Mouse (Mus musculus): ENCODE results near the gene Flt1. TPM values are rescaled to one million over a fixed set of nuclear protein-coding genes. Genes with fewer than 3 reads are reported as not detected.

Flt1 gene
- polyA plus RNA-seq, 1 experiment from 2014 or later: 3.9 TPM

DNA sequence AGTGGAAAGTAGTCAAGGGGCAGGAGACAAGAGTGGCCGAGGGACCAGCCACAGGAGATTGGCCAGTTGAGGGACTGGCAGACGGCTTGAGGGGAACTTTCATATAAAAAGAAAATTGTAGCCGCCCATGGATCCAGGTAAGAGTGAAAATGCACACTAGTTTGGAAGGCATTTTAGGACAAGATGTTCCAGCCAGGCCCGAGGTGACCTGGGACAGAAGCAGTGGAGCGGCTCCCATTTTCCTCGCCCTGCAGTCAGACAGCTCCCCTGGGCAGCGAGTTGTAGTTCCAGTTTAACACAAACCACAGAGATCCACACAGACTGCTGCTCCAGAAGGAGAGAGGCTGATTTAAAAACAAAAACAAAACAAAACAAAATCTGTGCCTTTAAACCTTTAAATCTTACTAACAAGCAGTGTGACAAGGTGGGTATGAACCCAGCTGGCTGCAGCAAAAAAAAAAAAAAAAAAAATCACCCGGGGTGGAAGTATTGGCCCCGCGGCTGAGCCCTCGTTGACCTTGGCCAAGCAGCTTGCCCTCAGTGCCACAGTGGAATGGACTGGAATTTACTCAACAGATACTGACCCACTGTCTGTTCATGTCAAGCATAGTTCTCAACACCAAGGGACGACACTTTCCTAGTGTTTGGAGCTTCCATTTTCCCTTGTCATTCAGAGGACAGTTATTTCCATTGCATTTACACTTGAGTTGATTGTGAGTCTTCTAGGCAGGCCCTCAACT lies 176.6 kb downstream of the Flt1 start:
- DNase-seq (ENCODE audit: low spot score): no peak
- Histone ChIP-seq H3K4me1 (replicated peaks; ENCODE audit: control insufficient read depth, insufficient read depth) (no peaks in the 10 kb centered on the region), H3K27ac (replicated peaks) (no peak overlapping the region), H3K36me3 (ENCODE audit: control insufficient read depth, insufficient read depth, low read length) (0 out of 2 replicates have a peak, but pooled peaks cover 10% of the 10 kb centered on the region), H3K27me3 (ENCODE audit: control insufficient read depth, insufficient read depth, low read length) (no peaks in the 10 kb centered on the region), H3K9ac (ENCODE audit: low read length) (no peak overlapping the region), H3K4me2 (replicated peaks; ENCODE audit: low read depth) (no peak overlapping the region), H3K9me3 (ENCODE audit: control insufficient read depth, low read length) (no peaks in the 10 kb centered on the region), H3K4me3 (ENCODE audit: low read depth, low read length) (no peak overlapping the region)
- 94% methylated on average over 12 of the region's 12 CpGs for WGBS
- no peak for TF ChIP-seq EP300 (optimal IDR thresholded peaks at IDR 0.05)
- no peak for TF ChIP-seq CTCF (IDR thresholded peaks at IDR 0.05; ENCODE audit: low read depth)
- no peak for ATAC-seq (ENCODE audit: low FRiP score, low TSS enrichment)

- Histone ChIP-seq H3K27ac (replicated peaks) (no peak overlapping the region), H3K4me3 (ENCODE audit: low read depth, low read length) (no peak overlapping the region), H3K9ac (ENCODE audit: low read length) (no peak overlapping the region), H3K4me1 (replicated peaks; ENCODE audit: control insufficient read depth, insufficient read depth) (no peaks in the 10 kb centered on the region), H3K36me3 (ENCODE audit: control insufficient read depth, insufficient read depth, low read length) (peaks cover 14% of the 10 kb centered on the region), H3K9me3 (ENCODE audit: control insufficient read depth, low read length) (no peaks in the 10 kb centered on the region), H3K27me3 (ENCODE audit: control insufficient read depth, insufficient read depth, low read length) (no peaks in the 10 kb centered on the region), H3K4me2 (replicated peaks; ENCODE audit: low read depth) (no peak overlapping the region)
- 49% methylated on average over 11 of the region's 11 CpGs for WGBS
- peak; percentile 82 for ATAC-seq (ENCODE audit: low FRiP score, low TSS enrichment)
- TF ChIP-seq EP300 (optimal IDR thresholded peaks at IDR 0.05): no peak
- TF ChIP-seq CTCF (IDR thresholded peaks at IDR 0.05; ENCODE audit: low read depth): peak; percentile 73
- DNase-seq (ENCODE audit: low spot score): peak; percentile 59
These were observed 180.0 kb downstream of the Flt1 start for GRCm38 (mm10) chr5:147545731-147546241.

DNA sequence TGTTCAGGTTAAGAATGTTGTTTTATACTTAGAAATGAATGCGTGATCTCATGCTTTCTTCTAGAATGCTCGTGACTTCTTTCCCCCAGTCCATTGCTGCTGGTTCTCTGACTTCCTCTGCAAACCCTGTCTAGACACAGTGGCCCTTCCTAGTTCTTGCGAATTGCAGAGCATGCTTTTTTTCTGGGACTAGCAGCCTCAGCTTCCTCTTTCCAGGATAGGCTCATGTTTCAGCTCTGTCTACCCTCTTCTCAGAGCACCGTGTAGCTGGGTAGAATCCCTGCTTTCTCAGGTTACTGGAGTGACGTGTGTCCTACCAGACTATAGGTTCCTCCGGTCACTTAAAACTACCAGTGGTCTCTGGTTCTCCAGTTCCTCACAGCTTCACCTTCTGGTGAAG lies 183.5 kb downstream of the Flt1 start:
- no peaks in the 10 kb centered on the region for H3K4me1 ChIP-seq (replicated peaks; ENCODE audit: control insufficient read depth, insufficient read depth)
- H3K9me3 ChIP-seq (ENCODE audit: control insufficient read depth, low read length): no peaks in the 10 kb centered on the region
- H3K4me3 ChIP-seq (ENCODE audit: low read depth, low read length): no peak overlapping the region
- peaks cover 17% of the 10 kb centered on the region for H3K36me3 ChIP-seq (ENCODE audit: control insufficient read depth, insufficient read depth, low read length)
- no peak overlapping the region for H3K27ac ChIP-seq (replicated peaks)
- 78% methylated on average over 6 of the region's 6 CpGs for WGBS
- no peak overlapping the region for H3K9ac ChIP-seq (ENCODE audit: low read length)
- H3K4me2 ChIP-seq (replicated peaks; ENCODE audit: low read depth): no peak overlapping the region
- DNase-seq (ENCODE audit: low spot score) (no peak), ATAC-seq (ENCODE audit: low FRiP score, low TSS enrichment) (no peak)
- no peaks in the 10 kb centered on the region for H3K27me3 ChIP-seq (ENCODE audit: control insufficient read depth, insufficient read depth, low read length)
- no peak for TF ChIP-seq EP300 (optimal IDR thresholded peaks at IDR 0.05)
- no peak for TF ChIP-seq CTCF (IDR thresholded peaks at IDR 0.05; ENCODE audit: low read depth)

- Histone ChIP-seq H3K27ac (replicated peaks) (no peak overlapping the region), H3K9ac (ENCODE audit: low read length) (no peak overlapping the region), H3K36me3 (ENCODE audit: control insufficient read depth, insufficient read depth, low read length) (peaks cover 10% of the 10 kb centered on the region), H3K27me3 (ENCODE audit: control insufficient read depth, insufficient read depth, low read length) (no peaks in the 10 kb centered on the region), H3K4me1 (replicated peaks; ENCODE audit: control insufficient read depth, insufficient read depth) (no peaks in the 10 kb centered on the region), H3K4me2 (replicated peaks; ENCODE audit: low read depth) (no peak overlapping the region), H3K9me3 (ENCODE audit: control insufficient read depth, low read length) (no peaks in the 10 kb centered on the region), H3K4me3 (ENCODE audit: low read depth, low read length) (no peak overlapping the region)
- no peak for DNase-seq (ENCODE audit: low spot score)
- ATAC-seq (ENCODE audit: low FRiP score, low TSS enrichment): no peak
- TF ChIP-seq EP300 (optimal IDR thresholded peaks at IDR 0.05) (no peak), CTCF (IDR thresholded peaks at IDR 0.05; ENCODE audit: low read depth) (no peak)
- WGBS: 85% methylated on average over 4 of the region's 4 CpGs
These were observed 186.0 kb downstream of the Flt1 start for GRCm38 (mm10) chr5:147539815-147540214.

DNA sequence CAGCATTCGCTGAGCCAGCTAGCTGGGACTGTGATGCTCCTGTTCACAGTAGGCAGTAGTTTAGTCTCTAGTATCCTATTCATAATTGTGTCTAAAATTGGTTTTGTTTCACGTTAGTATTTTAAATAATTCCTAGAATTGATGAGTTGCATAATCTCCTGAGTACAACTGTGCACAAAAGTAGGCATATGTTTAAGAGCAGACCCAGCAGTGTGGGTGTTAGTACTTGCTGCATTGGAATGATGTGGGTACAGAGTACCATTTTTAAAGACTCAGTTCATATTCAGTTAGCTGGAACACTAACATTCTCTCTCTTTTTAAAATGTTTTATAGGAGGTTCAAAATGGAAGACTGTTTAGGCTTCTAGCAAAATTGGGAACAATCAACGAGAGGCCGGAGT lies 186.4 kb downstream of the Flt1 start:
- no peak overlapping the region for H3K27ac ChIP-seq (replicated peaks)
- H3K9me3 ChIP-seq (ENCODE audit: control insufficient read depth, low read length): no peaks in the 10 kb centered on the region
- no peak for ATAC-seq (ENCODE audit: low FRiP score, low TSS enrichment)
- H3K36me3 ChIP-seq (ENCODE audit: control insufficient read depth, insufficient read depth, low read length): peaks cover 10% of the 10 kb centered on the region
- H3K4me3 ChIP-seq (ENCODE audit: low read depth, low read length): no peak overlapping the region
- H3K4me2 ChIP-seq (replicated peaks; ENCODE audit: low read depth): no peak overlapping the region
- no peak for DNase-seq (ENCODE audit: low spot score)
- H3K4me1 ChIP-seq (replicated peaks; ENCODE audit: control insufficient read depth, insufficient read depth): no peaks in the 10 kb centered on the region
- H3K9ac ChIP-seq (ENCODE audit: low read length): no peak overlapping the region
- WGBS: 95% methylated on average over 4 of the region's 4 CpGs
- H3K27me3 ChIP-seq (ENCODE audit: control insufficient read depth, insufficient read depth, low read length): no peaks in the 10 kb centered on the region
- TF ChIP-seq CTCF (IDR thresholded peaks at IDR 0.05; ENCODE audit: low read depth) (no peak), EP300 (optimal IDR thresholded peaks at IDR 0.05) (no peak)

- Histone ChIP-seq H3K27me3 (ENCODE audit: control insufficient read depth, insufficient read depth, low read length) (no peaks in the 10 kb centered on the region), H3K27ac (replicated peaks) (no peak overlapping the region), H3K9me3 (ENCODE audit: control insufficient read depth, low read length) (no peaks in the 10 kb centered on the region), H3K4me1 (replicated peaks; ENCODE audit: control insufficient read depth, insufficient read depth) (no peaks in the 10 kb centered on the region), H3K9ac (ENCODE audit: low read length) (no peak overlapping the region), H3K4me3 (ENCODE audit: low read depth, low read length) (no peak overlapping the region), H3K4me2 (replicated peaks; ENCODE audit: low read depth) (no peak overlapping the region), H3K36me3 (ENCODE audit: control insufficient read depth, insufficient read depth, low read length) (peaks cover 4% of the 10 kb centered on the region)
- ATAC-seq (ENCODE audit: low FRiP score, low TSS enrichment): no peak
- no peak for DNase-seq (ENCODE audit: low spot score)
- WGBS: 69% methylated on average over 6 of the region's 6 CpGs
- TF ChIP-seq CTCF (IDR thresholded peaks at IDR 0.05; ENCODE audit: low read depth) (no peak), EP300 (optimal IDR thresholded peaks at IDR 0.05) (no peak)
These were observed 193.8 kb downstream of the Flt1 start for GRCm38 (mm10) chr5:147532031-147532430.

Data from stomach, postnatal 0 days (tissue).